Mouse (Mus musculus) bone marrow, adult 2 months (tissue): ENCODE data around the gene Gm42417. TPM values are rescaled to one million over a fixed set of nuclear protein-coding genes. Genes with fewer than 3 reads are reported as not detected.

Experiments
- H3K27ac ChIP-seq: fragments of 200-500 bp; 2 replicates; pipeline ENCODE4 v1.5.1; 2012; ENCODE audit warnings: low read depth, mild to moderate bottlenecking, control low read depth, inconsistent platforms, low read length; ENCODE audit not compliant: control insufficient read depth, poor library complexity, insufficient read depth
- H3K4me1 ChIP-seq: fragments of 200-500 bp; 2 replicates; pipeline ENCODE4 v1.6.1; 2011; ENCODE audit warnings: low read length; ENCODE audit not compliant: control insufficient read depth, insufficient read depth
- H3K4me3 ChIP-seq: fragments of 200-500 bp; replicated peaks from 2 replicates; pipeline ENCODE3; 2011; ENCODE audit warnings: mild to moderate bottlenecking, low read depth, low read length, control low read depth; ENCODE audit not compliant: control insufficient read depth
- CTCF ChIP-seq: fragments of 200-500 bp; IDR thresholded peaks from 2 replicates; pipeline ENCODE4 v1.5.1; 2011; ENCODE audit warnings: low read length, control low read depth; ENCODE audit not compliant: control insufficient read depth, insufficient read depth
- POLR2A ChIP-seq: fragments of 200-500 bp; IDR thresholded peaks from 2 replicates; pipeline ENCODE4 v1.6.1; 2011; ENCODE audit warnings: low read depth, mild to moderate bottlenecking, control low read depth, low read length, borderline replicate concordance; ENCODE audit not compliant: control insufficient read depth
- WGBS: fragments of 180-500 bp; shearing (Covaris S2); methylation state at CpG from one replicate; pipeline ENCODE4 v1.1.7; 2018; 5-methylcytosine and 5-hydroxymethylcytosine counted together
- polyA plus RNA-seq: library from polyadenylated mRNA; stranded (reverse); fragments of >200 nt; gene quantifications from 2 replicates; pipeline ENCODE4 v1.2.4, GENCODE M21; 2011; ENCODE audit warnings: low replicate concordance; ENCODE audit not compliant: missing spikeins, insufficient read depth, insufficient read length

Gm42417 gene
- polyA plus RNA-seq, 1 experiment = not detected

DNA sequence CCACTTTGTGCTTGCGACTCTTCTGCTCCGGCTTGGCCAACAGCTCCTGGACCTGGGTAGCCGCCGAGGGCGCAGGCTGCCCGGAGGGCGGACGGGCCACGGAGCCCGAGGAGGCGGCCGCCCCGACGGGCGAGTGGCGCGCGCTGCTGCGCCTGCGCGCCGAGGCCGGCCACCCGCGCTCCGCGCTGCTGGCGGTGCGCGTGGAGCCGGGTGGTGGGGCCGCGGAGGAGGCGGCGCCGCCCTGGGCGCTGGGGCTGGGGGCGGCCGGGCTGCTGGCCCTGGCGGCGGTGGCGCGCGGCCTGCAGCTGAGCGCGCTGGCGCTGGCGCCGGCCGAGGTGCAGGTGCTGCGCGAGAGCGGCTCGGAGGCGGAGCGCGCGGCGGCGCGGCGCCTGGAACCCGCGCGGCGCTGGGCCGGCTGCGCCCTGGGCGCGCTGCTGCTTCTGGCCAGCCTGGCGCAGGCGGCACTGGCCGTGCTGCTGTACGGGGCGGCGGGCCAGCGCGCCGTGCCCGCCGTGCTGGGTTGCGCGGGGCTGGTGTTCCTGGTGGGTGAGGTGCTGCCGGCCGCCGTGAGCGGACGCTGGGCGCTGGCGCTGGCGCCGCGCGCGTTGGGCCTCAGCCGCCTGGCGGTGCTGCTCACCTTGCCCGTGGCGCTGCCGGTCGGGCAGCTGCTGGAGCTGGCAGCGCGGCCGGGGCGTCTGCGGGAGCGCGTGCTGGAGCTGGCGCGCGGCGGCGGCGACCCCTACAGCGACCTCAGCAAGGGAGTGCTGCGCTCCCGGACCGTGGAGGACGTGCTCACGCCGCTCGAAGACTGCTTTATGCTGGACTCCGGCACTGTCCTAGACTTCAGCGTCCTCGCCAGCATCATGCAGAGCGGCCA, 26.9 kb downstream of the Gm42417 start:
- 9% methylated on average over 126 of the region's 126 CpGs for WGBS
- no peak for TF ChIP-seq CTCF
- peak overlapping the region; percentile 95 for H3K27ac ChIP-seq
- H3K4me1 ChIP-seq = peaks cover 7% of the 10 kb centered on the region
- peak overlapping the region; percentile 86 for H3K4me3 ChIP-seq

DNA sequence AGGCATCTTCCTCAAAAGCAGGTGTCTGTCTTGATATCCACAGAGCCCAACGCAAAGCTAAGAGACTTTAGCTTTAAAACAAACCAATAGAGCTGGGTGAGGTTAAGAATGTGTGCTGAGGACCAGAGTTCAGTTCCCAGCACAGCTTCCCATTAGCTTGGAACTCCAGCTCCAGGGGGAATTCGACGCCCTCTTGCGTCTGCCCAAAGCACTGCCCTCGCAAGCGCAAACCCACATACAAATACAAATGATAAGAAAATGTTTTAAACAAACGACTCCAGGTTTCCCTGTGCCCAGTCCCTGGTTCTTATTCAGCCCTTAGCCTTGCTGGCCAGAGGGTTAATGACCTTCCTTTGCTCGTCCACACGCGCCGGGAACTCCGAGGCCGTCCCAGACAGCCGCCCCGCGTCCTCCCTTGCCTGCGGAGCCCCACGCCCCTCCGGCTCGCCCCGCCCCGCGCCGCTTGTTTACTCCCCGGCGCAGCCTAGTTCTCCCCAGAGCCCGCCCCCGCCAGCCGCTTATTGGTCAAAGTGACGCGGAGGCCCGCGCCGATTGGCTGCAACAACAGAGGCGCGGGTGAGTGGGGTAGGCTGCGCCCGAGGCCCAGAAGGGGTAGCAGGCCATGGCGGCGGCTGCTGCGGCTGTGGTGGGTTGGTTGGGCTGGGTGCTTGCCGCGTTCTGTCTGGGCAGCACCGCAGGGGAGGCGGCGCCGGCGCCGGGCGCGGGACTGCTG, 27.8 kb downstream of the Gm42417 start, which contains the start of gene Cnnm3:
Cnnm3 (plus strand) TSS at position 579 of the 733 bp plus-strand sequence.
- 2% methylated on average over 51 of the region's 51 CpGs for WGBS
- TF ChIP-seq POLR2A (peak; percentile 77; the same call in 1 of the 2 replicates), CTCF (peak; percentile 51)
- Histone ChIP-seq H3K27ac (peak within 1 kb of the TSS; percentile 95), H3K4me1 (peaks cover 7% of the 10 kb centered on the region), H3K4me3 (peak within 1 kb of the TSS; percentile 86)

DNA sequence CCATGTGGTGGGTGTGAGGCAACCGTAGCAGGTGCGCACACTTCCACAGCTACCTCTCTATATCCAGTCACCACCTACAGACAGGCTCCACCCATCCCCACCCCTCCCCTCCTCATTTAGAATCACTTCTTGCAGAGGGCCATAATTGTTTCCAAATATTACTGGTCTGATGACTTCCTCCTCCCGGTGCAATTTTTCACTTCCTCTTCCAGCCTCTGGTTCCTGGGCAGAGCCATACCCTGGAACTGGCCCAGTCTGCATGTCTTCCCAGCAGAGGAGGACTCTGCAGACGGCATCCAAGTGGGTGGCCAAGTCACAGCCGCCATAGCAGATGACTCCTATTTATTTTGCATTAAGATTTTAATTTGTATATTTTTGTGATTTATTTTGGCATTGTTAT, 31.0 kb downstream of the Gm42417 start:
- H3K27ac ChIP-seq = no peak overlapping the region
- H3K4me1 ChIP-seq = peaks cover 7% of the 10 kb centered on the region; the same call in 1 of the 2 replicates
- 26% methylated on average over 5 of the region's 5 CpGs for WGBS
- TF ChIP-seq CTCF = no peak
- no peak for TF ChIP-seq POLR2A
- no peak overlapping the region for H3K4me3 ChIP-seq

DNA sequence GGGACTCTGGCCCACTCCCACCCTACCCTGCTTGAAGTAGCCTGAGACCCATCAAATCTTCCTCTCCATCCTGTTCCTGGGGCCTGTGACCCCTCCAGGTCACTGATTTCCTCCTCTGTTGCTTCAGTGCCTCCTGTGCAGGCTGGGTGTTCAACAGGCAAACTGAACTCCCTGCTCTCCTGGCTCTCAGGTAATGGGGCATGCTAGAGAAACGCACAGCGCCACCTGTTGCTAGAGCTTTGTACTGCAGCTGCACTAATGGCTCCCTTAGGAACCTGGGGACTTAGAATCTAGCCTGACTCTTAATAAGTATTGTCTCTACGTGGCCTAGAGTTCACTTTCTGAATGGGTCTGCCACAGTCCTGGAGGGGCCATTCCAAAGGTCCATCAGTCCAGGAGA, 38.0 kb downstream of the Gm42417 start:
- H3K4me1 ChIP-seq = no peaks in the 10 kb centered on the region
- WGBS = 3% methylated on average over 3 of the region's 3 CpGs
- no peak overlapping the region for H3K27ac ChIP-seq
- no peak overlapping the region for H3K4me3 ChIP-seq
- no peak for TF ChIP-seq POLR2A
- peak; percentile 97 for TF ChIP-seq CTCF

DNA sequence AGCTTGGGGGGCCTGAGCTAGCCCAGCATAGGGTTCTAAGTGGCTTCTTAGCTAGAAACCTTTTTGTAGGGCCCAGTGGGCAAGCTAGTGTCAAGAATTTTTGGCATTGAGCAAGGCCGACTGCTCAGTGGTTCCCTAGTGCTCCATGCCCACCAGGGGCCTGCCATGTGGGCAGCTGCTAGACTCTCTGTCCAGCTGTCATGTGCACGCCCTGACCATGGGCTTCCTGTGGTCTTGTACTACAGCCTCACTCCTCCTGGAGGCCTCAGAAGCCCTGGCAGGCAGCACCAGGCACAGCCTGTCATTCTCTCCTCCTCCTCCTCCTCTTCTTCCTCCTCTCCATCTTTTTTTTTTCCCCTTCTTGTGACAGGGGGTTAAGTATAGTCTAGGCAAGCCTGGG, 41.9 kb downstream of the Gm42417 start:
- no peak overlapping the region for H3K4me3 ChIP-seq
- no peak for TF ChIP-seq CTCF
- no peak for TF ChIP-seq POLR2A
- H3K4me1 ChIP-seq = no peaks in the 10 kb centered on the region
- 81% methylated on average over 2 of the region's 2 CpGs for WGBS
- no peak overlapping the region for H3K27ac ChIP-seq

DNA sequence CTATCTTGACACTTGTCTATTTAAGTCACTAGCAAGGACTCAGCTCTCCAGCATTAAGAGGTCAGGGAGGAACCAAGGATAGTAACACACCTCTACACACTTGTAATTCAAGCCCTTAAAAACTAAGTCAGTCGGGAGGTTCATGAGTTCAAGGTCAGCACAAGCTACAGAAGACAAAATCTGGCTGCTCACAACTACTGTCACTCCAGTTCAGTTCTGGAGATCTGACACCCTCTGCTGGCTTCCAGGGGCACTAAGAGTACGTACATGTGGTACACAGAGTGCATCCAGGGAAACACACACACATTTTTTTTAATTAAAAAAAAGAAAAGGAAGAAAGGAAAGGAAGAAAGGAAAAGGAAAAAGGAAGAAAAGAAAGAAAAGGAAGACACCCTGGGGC, 42.5 kb downstream of the Gm42417 start:
- no peak overlapping the region for H3K27ac ChIP-seq
- 69% methylated on average over 2 of the region's 2 CpGs for WGBS
- TF ChIP-seq CTCF (no peak), POLR2A (no peak)
- H3K4me3 ChIP-seq = no peak overlapping the region
- no peaks in the 10 kb centered on the region for H3K4me1 ChIP-seq

DNA sequence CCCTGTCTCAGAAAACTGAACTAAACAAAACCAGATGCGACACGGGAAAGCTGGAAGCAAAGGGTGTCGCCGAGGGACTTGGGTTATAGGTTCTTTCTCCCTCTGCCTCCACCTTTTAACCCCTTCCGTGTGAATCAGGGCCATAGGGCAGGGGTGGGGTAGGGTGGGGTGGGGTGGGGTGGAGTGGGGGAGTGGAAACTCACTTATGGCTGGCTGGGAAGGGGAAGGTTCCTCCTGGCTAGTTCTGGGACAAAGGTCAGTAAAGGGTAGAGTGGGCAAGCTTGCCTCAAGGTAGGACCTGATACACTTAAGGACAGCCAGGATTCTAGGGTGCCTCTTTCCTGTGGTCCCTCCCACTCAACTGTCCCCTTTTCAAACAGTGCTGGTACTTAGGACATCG, 45.9 kb downstream of the Gm42417 start:
- Histone ChIP-seq H3K27ac (no peak overlapping the region), H3K4me1 (no peaks in the 10 kb centered on the region), H3K4me3 (no peak overlapping the region)
- TF ChIP-seq POLR2A = no peak
- TF ChIP-seq CTCF = no peak
- 78% methylated on average over 6 of the region's 6 CpGs for WGBS

DNA sequence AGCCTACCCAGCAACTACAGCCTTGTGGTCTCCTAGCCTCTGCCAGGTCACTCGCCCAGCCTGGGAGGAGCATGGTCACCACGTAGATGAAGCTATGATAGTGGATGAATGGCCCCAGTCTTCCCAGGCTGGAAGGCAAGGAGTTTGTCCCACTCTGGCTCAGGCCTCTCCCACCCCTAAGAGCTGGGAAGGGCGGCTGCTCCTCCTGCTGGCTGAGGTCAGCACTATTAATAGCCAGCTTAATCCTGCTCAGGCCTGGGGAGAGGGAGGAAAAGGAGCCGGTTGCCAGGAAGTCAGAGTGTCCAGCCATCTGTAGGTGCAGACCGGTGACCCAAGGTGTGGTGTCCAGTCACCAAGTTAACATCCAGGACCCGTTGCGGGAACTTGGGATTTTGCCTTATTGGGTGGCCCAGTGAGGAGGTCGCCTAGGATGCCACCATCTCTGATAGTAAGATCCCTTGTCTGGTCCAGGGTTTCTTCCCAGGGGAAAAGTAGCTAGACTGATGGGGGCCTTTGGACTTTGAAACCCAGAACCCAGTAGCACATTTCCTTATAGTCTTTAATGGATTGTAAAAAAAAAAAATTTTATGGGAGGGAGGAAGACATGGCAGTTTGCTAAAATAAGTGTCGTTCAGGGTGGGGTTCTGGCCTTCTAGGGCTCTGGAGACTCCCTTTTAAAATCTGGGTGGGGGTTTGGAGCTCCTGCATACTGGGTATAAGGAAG, 46.7 kb downstream of the Gm42417 start:
- Histone ChIP-seq H3K27ac (no peak overlapping the region; the same call in 1 of the 2 replicates), H3K4me1 (no peaks in the 10 kb centered on the region), H3K4me3 (no peak overlapping the region)
- WGBS = 71% methylated on average over 9 of the region's 9 CpGs
- TF ChIP-seq CTCF (0 out of 2 replicates have a peak, but pooled peaks have one; percentile 0), POLR2A (no peak)
